Mouse (Mus musculus) forebrain, embryonic 14.5 days (tissue): ENCODE data around the gene Rhog. TPM values are rescaled to one million over a fixed set of nuclear protein-coding genes. Genes with fewer than 3 reads are reported as not detected.

Experiments
- ATAC-seq: fragments of 200-750 bp; cut with Nextera tagmentation; 2 replicates; pipeline ENCODE4 v1.8.0; 2017; ENCODE audit warnings: mild to moderate bottlenecking, moderate library complexity
- DNase-seq: peaks from one replicate; pipeline ENCODE4 v3.0.0-alpha.2; 2015; ENCODE audit warnings: low spot score
- H3K27ac ChIP-seq: fragments of 300-500 bp; sonication (generic); 2 replicates; pipeline ENCODE4 v1.5.1; 2014; ENCODE audit warnings: low read depth, mild to moderate bottlenecking, control low read depth, low read length, moderate library complexity
- H3K27me3 ChIP-seq: fragments of 300-500 bp; sonication (generic); replicated peaks from 2 replicates; pipeline ENCODE4 v1.6.1; 2014; ENCODE audit warnings: low read length, control low read depth, mixed read lengths; ENCODE audit not compliant: control insufficient read depth, insufficient read depth
- H3K36me3 ChIP-seq: fragments of 300-500 bp; sonication (generic); 2 replicates; pipeline ENCODE4 v1.6.1; 2014; ENCODE audit warnings: low read length, control low read depth; ENCODE audit not compliant: control insufficient read depth, insufficient read depth
- H3K4me1 ChIP-seq: fragments of 300-500 bp; sonication (generic); 2 replicates; pipeline ENCODE4 v1.6.1; 2014; ENCODE audit warnings: antibody characterized with exemption, low read length, control low read depth; ENCODE audit not compliant: control insufficient read depth, insufficient read depth
- H3K4me2 ChIP-seq: fragments of 300-500 bp; sonication (generic); 2 replicates; pipeline ENCODE4 v1.6.1; 2014; ENCODE audit warnings: mild to moderate bottlenecking, control low read depth, low read length
- H3K4me3 ChIP-seq: fragments of 300-500 bp; sonication (generic); 2 replicates; pipeline ENCODE4 v1.5.1; 2014; ENCODE audit warnings: low read depth, low read length, control low read depth
- H3K9ac ChIP-seq: fragments of 300-500 bp; sonication (generic); 2 replicates; pipeline ENCODE4 v1.6.1; 2014; ENCODE audit warnings: mild to moderate bottlenecking, low read length, control low read depth, moderate library complexity
- H3K9me3 ChIP-seq: fragments of 300-500 bp; sonication (generic); replicated peaks from 2 replicates; pipeline ENCODE4 v1.6.1; 2016; ENCODE audit warnings: low read length, control low read depth, mixed read lengths; ENCODE audit not compliant: control insufficient read depth
- WGBS: fragments of 180-500 bp; shearing (Covaris S2); extraction: QIAGEN DNeasy Blood & Tissue Kit; methylation state at CpG from one replicate; pipeline ENCODE4 v1.1.7; 2014; 5-methylcytosine and 5-hydroxymethylcytosine counted together
- polyA plus RNA-seq: library from polyadenylated mRNA; unstranded; fragments of >200 nt; fragmentation: Nextera tagmentation; extraction: Ambion mirVana; gene quantifications from 2 replicates; pipeline ENCODE4 v1.2.1, GENCODE M21; 2014

Gene Rhog
- polyA plus RNA-seq, 1 experiment from 2014 or later = 22.0 TPM

- 80% methylated on average over 10 of the region's 10 CpGs for WGBS
- Histone ChIP-seq H3K4me2 (no peak overlapping the region), H3K27ac (no peak overlapping the region), H3K9me3 (no peaks in the 10 kb centered on the region), H3K9ac (no peak overlapping the region), H3K36me3 (no peaks in the 10 kb centered on the region), H3K4me3 (no peak overlapping the region), H3K27me3 (no peaks in the 10 kb centered on the region), H3K4me1 (no peaks in the 10 kb centered on the region)
- ATAC-seq = no peak
- no peak for DNase-seq
Measured at GRCm38 (mm10) chr7:102259716-102260479, 4.0 kb upstream of the Rhog start.

DNA sequence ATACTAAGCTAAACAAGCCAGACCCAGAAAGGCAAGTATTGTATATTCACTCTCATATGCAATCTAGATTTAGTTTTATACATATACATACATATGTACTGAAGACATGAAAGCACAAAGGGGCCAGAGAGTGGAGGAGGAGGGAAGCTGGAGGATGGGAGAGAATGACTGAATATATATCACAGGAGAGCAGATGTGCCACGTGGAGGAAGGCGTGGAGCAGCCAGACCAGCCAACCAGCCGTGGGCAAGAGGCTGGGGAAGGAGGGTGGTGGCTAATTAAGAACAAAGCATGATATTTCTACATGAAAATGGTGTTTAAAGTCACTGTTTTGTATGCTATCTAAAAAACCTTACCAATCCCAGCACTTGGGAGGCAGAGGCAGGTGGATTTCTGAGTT, 2.9 kb upstream of the Rhog start:
- no peak for ATAC-seq
- no peak for DNase-seq
- Histone ChIP-seq H3K27ac (no peak overlapping the region), H3K4me2 (no peak overlapping the region), H3K27me3 (no peaks in the 10 kb centered on the region), H3K9me3 (no peaks in the 10 kb centered on the region), H3K9ac (no peak overlapping the region), H3K36me3 (no peaks in the 10 kb centered on the region), H3K4me3 (no peak overlapping the region), H3K4me1 (no peaks in the 10 kb centered on the region)
- WGBS = 66% methylated on average over 3 of the region's 3 CpGs

GRCm38 (mm10) chr7:102258189-102258588, 2.3 kb upstream of the Rhog start:
- Histone ChIP-seq H3K36me3 (no peaks in the 10 kb centered on the region), H3K4me2 (no peak overlapping the region), H3K9me3 (no peaks in the 10 kb centered on the region), H3K4me1 (no peaks in the 10 kb centered on the region), H3K27ac (no peak overlapping the region), H3K27me3 (no peaks in the 10 kb centered on the region), H3K4me3 (no peak overlapping the region), H3K9ac (no peak overlapping the region)
- ATAC-seq = peak; percentile 90
- WGBS = 18% methylated on average over 4 of the region's 4 CpGs
- DNase-seq = peak; percentile 87

DNA sequence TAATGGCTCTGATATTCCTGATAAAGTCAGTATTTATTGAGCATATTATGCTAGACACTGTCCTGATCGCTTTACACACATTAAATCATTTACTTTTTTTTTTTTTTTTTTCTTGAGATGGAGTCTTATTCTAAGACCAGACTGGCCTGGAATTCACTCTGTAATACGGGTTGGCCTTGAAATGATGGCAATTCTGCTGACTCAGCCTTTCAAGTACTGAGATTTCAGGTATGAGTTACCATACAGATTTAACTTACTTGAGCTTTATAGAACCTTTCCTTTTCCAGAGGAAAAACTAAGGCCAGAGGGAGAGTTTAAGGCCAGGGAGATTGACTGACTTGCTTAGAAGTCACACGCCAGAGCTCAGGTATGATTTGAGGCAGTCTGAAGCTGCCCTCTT, 782 bp upstream of the Rhog start:
- Histone ChIP-seq H3K9ac (no peak overlapping the region), H3K27ac (no peak overlapping the region), H3K9me3 (no peaks in the 10 kb centered on the region), H3K4me1 (no peaks in the 10 kb centered on the region), H3K27me3 (no peaks in the 10 kb centered on the region), H3K36me3 (no peaks in the 10 kb centered on the region), H3K4me2 (no peak overlapping the region), H3K4me3 (no peak overlapping the region)
- 83% methylated on average over 3 of the region's 3 CpGs for WGBS
- DNase-seq (no peak), ATAC-seq (no peak)

- 90% methylated on average over 1 of the region's 1 CpGs for WGBS
Measured at GRCm38 (mm10) chr7:102253631-102254030, 2.2 kb downstream of the Rhog start.

DNA sequence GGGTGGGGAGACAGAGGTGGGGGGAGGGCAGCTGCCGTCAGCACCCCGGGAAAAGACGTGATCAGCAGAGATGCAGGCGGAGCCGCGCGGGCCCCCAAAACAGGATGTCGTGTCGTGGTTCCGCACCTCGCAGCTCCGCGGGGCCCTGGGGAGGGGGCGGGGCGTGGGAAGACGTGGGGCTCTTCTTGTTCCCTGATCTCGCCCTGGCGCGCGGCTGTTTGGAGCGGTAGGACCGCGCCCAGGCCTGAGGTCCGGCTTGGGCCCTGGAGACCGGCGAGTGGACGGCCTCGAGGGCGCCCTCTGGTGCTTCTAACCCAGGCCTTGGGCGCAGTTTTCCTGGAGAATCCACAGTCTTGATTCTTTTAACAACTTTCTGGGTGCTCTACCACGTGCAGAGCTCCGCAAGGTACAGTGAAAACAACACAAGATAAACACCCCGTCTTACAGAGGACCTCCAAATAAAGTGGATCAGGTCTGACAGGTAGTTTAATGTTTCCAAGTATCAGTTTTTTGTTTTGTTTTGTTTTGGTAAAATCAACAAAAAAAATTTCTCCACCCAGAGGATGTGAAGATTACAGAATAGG, 5.1 kb downstream of the Rhog start:
- Histone ChIP-seq H3K27me3 (no peaks in the 10 kb centered on the region), H3K4me2 (peak overlapping the region; percentile 94), H3K4me3 (peak overlapping the region; percentile 70), H3K36me3 (no peaks in the 10 kb centered on the region), H3K27ac (peak overlapping the region; percentile 77), H3K9ac (peak overlapping the region; percentile 80), H3K9me3 (no peaks in the 10 kb centered on the region), H3K4me1 (peaks cover 10% of the 10 kb centered on the region)
- WGBS = under 1% methylated on average over 33 of the region's 33 CpGs
- ATAC-seq = peak; percentile 79
- DNase-seq = peak; percentile 82

More at GRCm38 (mm10) chr7:102253631-102254030, 2.2 kb downstream of the Rhog start:
- Histone ChIP-seq H3K9ac (no peak overlapping the region), H3K27me3 (no peaks in the 10 kb centered on the region), H3K4me2 (no peak overlapping the region), H3K4me1 (peaks cover 5% of the 10 kb centered on the region), H3K4me3 (no peak overlapping the region), H3K27ac (no peak overlapping the region), H3K9me3 (no peaks in the 10 kb centered on the region), H3K36me3 (no peaks in the 10 kb centered on the region)
- no peak for ATAC-seq
- DNase-seq = no peak

DNA sequence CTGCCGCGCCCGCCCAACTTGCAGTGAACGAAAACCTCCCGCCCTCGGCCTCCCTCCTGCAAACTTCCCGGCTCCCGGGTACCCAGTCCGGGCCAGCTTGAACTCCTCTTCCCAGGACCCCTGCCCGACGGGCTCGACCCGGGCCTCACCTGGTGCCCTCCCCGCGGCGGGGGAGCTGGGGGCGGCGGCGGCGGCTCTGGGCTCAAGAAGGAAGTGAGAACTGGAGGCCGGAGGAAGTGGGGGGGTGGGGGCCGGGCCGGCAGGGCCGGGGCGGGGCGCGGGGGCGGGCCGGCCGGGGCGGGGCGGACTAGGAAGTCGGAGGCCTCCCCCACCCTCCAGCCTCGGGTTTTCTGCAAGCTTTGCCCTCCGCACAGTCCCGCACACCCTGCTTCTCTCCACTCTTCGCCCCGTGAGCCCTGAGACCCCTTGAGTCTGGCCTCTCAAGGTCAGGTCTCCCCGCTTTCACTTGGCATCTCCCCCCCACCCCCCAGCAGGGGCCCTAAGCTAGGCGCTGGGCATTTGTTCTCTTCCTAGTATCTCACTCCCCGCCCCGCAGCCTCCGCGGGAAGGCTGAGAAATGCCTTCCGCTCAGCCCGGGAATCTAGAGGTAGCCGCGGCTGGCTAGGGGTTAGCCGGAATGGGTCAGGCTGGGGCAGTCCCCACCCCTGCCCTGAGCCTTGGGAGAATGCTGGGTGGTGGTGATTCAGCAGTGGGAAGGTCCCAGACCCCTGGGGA, 5.8 kb downstream of the Rhog start:
- Histone ChIP-seq H3K4me1 (peaks cover 10% of the 10 kb centered on the region), H3K27me3 (no peaks in the 10 kb centered on the region), H3K9ac (peak overlapping the region; percentile 80), H3K4me2 (peak overlapping the region; percentile 94), H3K36me3 (no peaks in the 10 kb centered on the region), H3K4me3 (peak overlapping the region; percentile 70), H3K27ac (peak overlapping the region; percentile 77), H3K9me3 (no peaks in the 10 kb centered on the region)
- WGBS = 1% methylated on average over 40 of the region's 49 CpGs
- DNase-seq = peak; percentile 68
- peak; percentile 77 for ATAC-seq

DNA sequence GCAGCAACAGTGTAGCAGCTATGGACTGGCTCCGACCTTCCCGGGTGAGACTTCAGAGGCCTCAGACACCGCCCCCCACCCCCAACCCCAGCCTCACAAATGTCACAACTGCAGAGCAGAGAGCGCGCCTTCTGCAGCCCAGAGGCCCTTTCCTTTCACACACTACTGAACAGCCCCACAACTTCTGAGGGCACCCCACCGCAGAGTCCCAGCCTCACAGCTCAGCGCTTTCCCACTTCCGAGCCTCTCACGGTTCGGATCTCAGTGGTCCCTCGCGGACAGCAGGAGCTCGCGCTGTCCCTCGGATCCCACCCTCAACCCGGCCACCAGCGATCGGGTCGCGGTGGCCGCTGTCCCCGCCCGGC, 6.3 kb downstream of the Rhog start:
- Histone ChIP-seq H3K9ac (peak overlapping the region; percentile 80), H3K4me1 (peaks cover 10% of the 10 kb centered on the region), H3K27me3 (no peaks in the 10 kb centered on the region), H3K27ac (peak overlapping the region; percentile 77; the same call in 1 of the 2 replicates), H3K4me3 (peak overlapping the region; percentile 70), H3K36me3 (no peaks in the 10 kb centered on the region), H3K9me3 (no peaks in the 10 kb centered on the region), H3K4me2 (peak overlapping the region; percentile 94)
- 0% methylated on average over 23 of the region's 23 CpGs for WGBS
- peak; percentile 38; the same call in 1 of the 2 replicates for ATAC-seq
- peak; percentile 34 for DNase-seq
